In the genomic region with DNA sequence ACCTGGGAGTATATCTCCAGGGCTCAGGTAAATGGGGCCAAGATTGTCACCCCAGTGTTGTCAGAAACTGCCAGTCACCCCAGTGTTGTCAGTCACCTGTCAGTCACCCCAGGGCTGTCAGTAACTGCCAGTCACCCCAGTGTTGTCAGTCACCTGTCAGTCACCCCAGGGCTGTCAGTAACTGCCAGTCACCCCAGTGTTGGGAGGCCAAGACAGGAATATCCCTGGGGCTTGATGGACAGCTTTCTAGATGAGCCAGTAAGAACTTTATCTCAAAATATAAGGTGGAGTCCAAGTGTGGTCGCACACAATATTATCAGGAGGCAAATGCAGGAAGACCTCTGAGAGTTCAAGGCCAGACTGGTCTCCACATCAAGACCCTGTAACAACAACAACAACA, we compare ENCODE assay signal across 22 mouse cellular contexts.
DNase-seq lines count a peak whose midpoint lies in the region; ATAC-seq and TF ChIP-seq lines count a peak whose summit lies in the region.
"Had no signal": no experiment of that assay in that cellular context is flagged by ENCODE, and none has a peak within 500 bp of the region (broad histone marks: within the 10 kb centered on the region; RNA-seq: fewer than 3 reads in every experiment).

No protein-coding gene starts in this region.

- TF ChIP-seq EP300 in liver, embryonic 14.5 days (IDR thresholded peaks at IDR 0.05; ENCODE audit: low read depth): no peak

- WGBS in liver, embryonic 14.5 days (ENCODE audit: insufficient replicate concordance): 14% methylated on average over 1 of the region's 1 CpGs
- 92% methylated on average over 1 of the region's 1 CpGs for WGBS in hindbrain, embryonic 16.5 days

- peak overlapping the region; percentile 65 for H3K4me3 ChIP-seq in erythroblast, embryonic 14.5 days (replicated peaks)
- peak overlapping the region; percentile 57 to 58 for H3K4me3 ChIP-seq in liver, embryonic 14.5 days (ENCODE audit: insufficient read depth in 1 of 2, low read depth in 2 of 2, low read length in 2 of 2)
- no peak overlapping the region for H3K4me3 ChIP-seq in hindbrain, embryonic 16.5 days (ENCODE audit: low read length)
- H3K4me3 ChIP-seq: embryonic facial prominence, embryonic 13.5 days; hindbrain, embryonic 15.5 days; intestine, embryonic 15.5 days; stomach, embryonic 15.5 days had no signal

- peak; percentile 27 to 56 for DNase-seq in spleen, postnatal 10 days (ENCODE audit: low spot score in 2 of 2)
- no peak for DNase-seq in spleen, adult 12 weeks (ENCODE audit: low spot score)
- peak; percentile 28 to 51 (median 46) for DNase-seq in liver, embryonic 14.5 days (ENCODE audit: low read depth in 3 of 3, low spot score in 3 of 3)
- DNase-seq in MN1 (ENCODE audit: low spot score): no peak
- DNase-seq in cerebellum, postnatal 10 days: no peak
- DNase-seq: adrenal gland, postnatal 25 days; cerebellum, adult 11-12 months; cerebellum, postnatal 25 days; gastrocnemius, postnatal 36 days; kidney, adult 8-10 months; kidney, postnatal 10 days; lung, adult 18-20 months; lung, postnatal 10 days; thymus, postnatal 25 days had no signal

- no peak for TF ChIP-seq CTCF in liver, embryonic 14.5 days (IDR thresholded peaks at IDR 0.05; ENCODE audit: low read depth)

- H3K27me3 ChIP-seq in erythroblast, embryonic 14.5 days (ENCODE audit: control insufficient read depth): no peaks in the 10 kb centered on the region; the same call in 1 of the 2 replicates
- no peaks in the 10 kb centered on the region for H3K27me3 ChIP-seq in liver, embryonic 14.5 days (ENCODE audit: control insufficient read depth, insufficient read depth, low read length)
- H3K27me3 ChIP-seq in hindbrain, embryonic 16.5 days (replicated peaks; ENCODE audit: control insufficient read depth, insufficient read depth, low read length): no peaks in the 10 kb centered on the region
- H3K27me3 ChIP-seq: embryonic facial prominence, embryonic 13.5 days; hindbrain, embryonic 15.5 days; intestine, embryonic 15.5 days; stomach, embryonic 15.5 days had no signal

- H3K36me3 ChIP-seq in erythroblast, embryonic 14.5 days (ENCODE audit: control insufficient read depth): peaks cover 22% of the 10 kb centered on the region
- no peaks in the 10 kb centered on the region; the same call in 1 of the 2 replicates for H3K36me3 ChIP-seq in liver, embryonic 14.5 days (replicated peaks; ENCODE audit: control insufficient read depth, insufficient read depth, low read depth)
- no peaks in the 10 kb centered on the region for H3K36me3 ChIP-seq in hindbrain, embryonic 16.5 days (ENCODE audit: control insufficient read depth, insufficient read depth, low read length)
- H3K36me3 ChIP-seq: embryonic facial prominence, embryonic 13.5 days; hindbrain, embryonic 15.5 days; intestine, embryonic 15.5 days; stomach, embryonic 15.5 days had no signal

- H3K27ac ChIP-seq in liver, embryonic 14.5 days: peak overlapping the region; percentile 99
- no peak overlapping the region for H3K27ac ChIP-seq in hindbrain, embryonic 16.5 days (ENCODE audit: low read depth, low read length)
- H3K27ac ChIP-seq: embryonic facial prominence, embryonic 13.5 days; hindbrain, embryonic 15.5 days; intestine, embryonic 15.5 days; stomach, embryonic 15.5 days had no signal

- H3K4me1 ChIP-seq in erythroblast, embryonic 14.5 days (ENCODE audit: control insufficient read depth): peaks cover 92% of the 10 kb centered on the region
- H3K4me1 ChIP-seq in liver, embryonic 14.5 days (replicated peaks; ENCODE audit: control insufficient read depth in 2 of 2, insufficient read depth in 2 of 2, low read length in 1 of 2): peaks cover 53 to 59% of the 10 kb centered on the region in 2 experiments
- H3K4me1 ChIP-seq in hindbrain, embryonic 16.5 days (ENCODE audit: control insufficient read depth, insufficient read depth, low read depth, low read length): no peaks in the 10 kb centered on the region
- H3K4me1 ChIP-seq: embryonic facial prominence, embryonic 13.5 days had no signal

- ATAC-seq in liver, embryonic 14.5 days (ENCODE audit: insufficient read depth): no peak
- ATAC-seq in hindbrain, embryonic 16.5 days: no peak
- ATAC-seq: forebrain, embryonic 16.5 days; intestine, embryonic 15.5 days had no signal

- H3K9me3 ChIP-seq in erythroblast, embryonic 14.5 days (ENCODE audit: control insufficient read depth, low read length): no peaks in the 10 kb centered on the region
- no peaks in the 10 kb centered on the region for H3K9me3 ChIP-seq in liver, embryonic 14.5 days (ENCODE audit: control insufficient read depth, low read length)
- no peaks in the 10 kb centered on the region for H3K9me3 ChIP-seq in hindbrain, embryonic 16.5 days (ENCODE audit: control insufficient read depth, low read length)
- H3K9me3 ChIP-seq: embryonic facial prominence, embryonic 13.5 days; hindbrain, embryonic 15.5 days; intestine, embryonic 15.5 days; stomach, embryonic 15.5 days had no signal

- peak overlapping the region; percentile 81 for H3K9ac ChIP-seq in liver, embryonic 14.5 days (replicated peaks)
- H3K9ac ChIP-seq in hindbrain, embryonic 16.5 days (ENCODE audit: low read depth, low read length): no peak overlapping the region
- H3K9ac ChIP-seq: embryonic facial prominence, embryonic 13.5 days; hindbrain, embryonic 15.5 days; intestine, embryonic 15.5 days; stomach, embryonic 15.5 days had no signal

- peak overlapping the region; percentile 64 for H3K4me2 ChIP-seq in liver, embryonic 14.5 days (ENCODE audit: low read depth)
- H3K4me2 ChIP-seq in hindbrain, embryonic 16.5 days (ENCODE audit: low read length): no peak overlapping the region
- H3K4me2 ChIP-seq: embryonic facial prominence, embryonic 13.5 days; hindbrain, embryonic 15.5 days; intestine, embryonic 15.5 days; midbrain, embryonic 11.5 days; stomach, embryonic 15.5 days had no signal

Comparison
In these comparisons a context has a peak if more than half of its experiments do, and no peak if none do; other contexts are left out.
1. DNase-seq: peak in spleen, postnatal 10 days (2 of 2) and liver, embryonic 14.5 days (3 of 3); none in spleen, adult 12 weeks (single experiment), MN1 (single experiment) and cerebellum, postnatal 10 days (0 of 2).